Mouse (Mus musculus) adrenal gland (tissue): ENCODE results near the gene Tmem108.

ENCODE experiments used
- intact Hi-C: fragments of 180-260 bp; cut with DNase I; formaldehyde crosslinking; loops from one replicate; pipeline ENCODE4 v1.15.1; 2025

Tmem108 gene

GRCm38 (mm10) chr9:103594423-103595189 is 167.0 kb downstream of the Tmem108 start:
- intact Hi-C loops = no loop called here

- intact Hi-C loops = no loop called here
Observed at GRCm38 (mm10) chr9:103593079-103593478, 168.6 kb downstream of the Tmem108 start.

GRCm38 (mm10) chr9:103591962-103592361 is 169.7 kb downstream of the Tmem108 start:
- intact Hi-C loops = no loop called here

GRCm38 (mm10) chr9:103590801-103591200 is 170.8 kb downstream of the Tmem108 start:
- intact Hi-C loops = no loop called here

- intact Hi-C loops = no loop called here
Observed at GRCm38 (mm10) chr9:103584865-103585264, 176.8 kb downstream of the Tmem108 start.

- intact Hi-C loops = no loop called here
Observed at GRCm38 (mm10) chr9:103582249-103582961, 179.2 kb downstream of the Tmem108 start.

GRCm38 (mm10) chr9:103580621-103581020 is 181.0 kb downstream of the Tmem108 start:
- intact Hi-C loops = no loop called here

- intact Hi-C loops = no loop called here
Observed at GRCm38 (mm10) chr9:103580186-103580585, 181.5 kb downstream of the Tmem108 start.

- intact Hi-C loops = no loop called here
Observed at GRCm38 (mm10) chr9:103579411-103580026, 182.1 kb downstream of the Tmem108 start.

- intact Hi-C loops = no loop called here
Observed at GRCm38 (mm10) chr9:103577731-103578130, 183.9 kb downstream of the Tmem108 start.

GRCm38 (mm10) chr9:103577181-103577580 is 184.5 kb downstream of the Tmem108 start:
- intact Hi-C loops = no loop called here

GRCm38 (mm10) chr9:103575901-103576300 is 185.7 kb downstream of the Tmem108 start:
- intact Hi-C loops = no loop called here

GRCm38 (mm10) chr9:103573994-103574750 is 187.5 kb downstream of the Tmem108 start:
- intact Hi-C loops = no loop called here

- intact Hi-C loops = no loop called here
Observed at GRCm38 (mm10) chr9:103570158-103570741, 191.4 kb downstream of the Tmem108 start.

GRCm38 (mm10) chr9:103568983-103569382 is 192.7 kb downstream of the Tmem108 start:
- intact Hi-C loops = no loop called here

- intact Hi-C loops = no loop called here
Observed at GRCm38 (mm10) chr9:103565186-103565585, 196.5 kb downstream of the Tmem108 start.

GRCm38 (mm10) chr9:103563864-103564610 is 197.6 kb downstream of the Tmem108 start:
- intact Hi-C loops = no loop called here

- intact Hi-C loops = no loop called here
Observed at GRCm38 (mm10) chr9:103562063-103562462, 199.6 kb downstream of the Tmem108 start.

GRCm38 (mm10) chr9:103558741-103559140 is 202.9 kb downstream of the Tmem108 start:
- intact Hi-C loops = no loop called here

- intact Hi-C loops = no loop called here
Observed at GRCm38 (mm10) chr9:103558240-103558639, 203.4 kb downstream of the Tmem108 start.
